Mouse (Mus musculus) limb, embryonic 15.5 days (tissue): ENCODE measurements around the gene Klk4. TPM values are rescaled to one million over a fixed set of nuclear protein-coding genes. Genes with fewer than 3 reads are reported as not detected.

Source experiments
- ATAC-seq: fragments of 200-750 bp; cut with Nextera tagmentation; 2 replicates; pipeline ENCODE4 v1.8.0; 2017; ENCODE audit warnings: low read depth, moderate TSS enrichment; ENCODE audit not compliant: insufficient number of reproducible peaks, low FRiP score, low TSS enrichment
- H3K27ac ChIP-seq: fragments of 300-500 bp; sonication (generic); 2 replicates; pipeline ENCODE4 v1.5.1; 2015; ENCODE audit warnings: moderate library complexity, mild to moderate bottlenecking, inconsistent platforms
- H3K27me3 ChIP-seq: fragments of 300-500 bp; sonication (generic); 2 replicates; pipeline ENCODE4 v1.6.1; 2015; ENCODE audit warnings: inconsistent platforms
- H3K36me3 ChIP-seq: fragments of 300-500 bp; sonication (generic); 2 replicates; pipeline ENCODE4 v1.6.1; 2015; ENCODE audit warnings: inconsistent platforms
- H3K4me1 ChIP-seq: fragments of 300-500 bp; sonication (generic); 2 replicates; pipeline ENCODE4 v1.6.1; 2015; ENCODE audit warnings: inconsistent platforms
- H3K4me2 ChIP-seq: fragments of 300-500 bp; sonication (generic); 2 replicates; pipeline ENCODE4 v1.6.1; 2015; ENCODE audit warnings: mild to moderate bottlenecking, inconsistent platforms
- H3K4me3 ChIP-seq: fragments of 300-500 bp; sonication (generic); 2 replicates; pipeline ENCODE4 v1.5.1; 2015; ENCODE audit warnings: mild to moderate bottlenecking, inconsistent platforms
- H3K9ac ChIP-seq: fragments of 300-500 bp; sonication (generic); 2 replicates; pipeline ENCODE4 v1.6.1; 2015; ENCODE audit warnings: inconsistent platforms
- H3K9me3 ChIP-seq: fragments of 300-500 bp; sonication (generic); 2 replicates; pipeline ENCODE4 v1.6.1; 2016; ENCODE audit warnings: inconsistent platforms
- WGBS: fragments of 180-500 bp; shearing (Covaris S2); methylation state at CpG from one replicate; pipeline ENCODE4 v1.1.7; 2015; 5-methylcytosine and 5-hydroxymethylcytosine counted together
- polyA plus RNA-seq: library from polyadenylated mRNA; unstranded; fragments of >200 nt; fragmentation: Nextera tagmentation; extraction: Ambion mirVana; gene quantifications from 2 replicates; pipeline ENCODE4 v1.2.1, GENCODE M21; 2015

The Klk4 gene
- 0.14 TPM in 1 of 2 replicates, not detected in the other for polyA plus RNA-seq

- Histone ChIP-seq H3K4me1 (peaks cover 8% of the 10 kb centered on the region; the same call in 1 of the 2 replicates), H3K9ac (no peak within 1 kb of the TSS), H3K27me3 (0 out of 2 replicates have a peak, but pooled peaks cover 6% of the 10 kb centered on the region), H3K4me3 (no peak within 1 kb of the TSS), H3K9me3 (no peaks in the 10 kb centered on the region), H3K27ac (no peak within 1 kb of the TSS), H3K4me2 (no peak within 1 kb of the TSS), H3K36me3 (no peaks in the 10 kb centered on the region)
- 13% methylated on average over 3 of the region's 3 CpGs for WGBS
- ATAC-seq, result no peak
These were observed at the start of gene Klk4 for GRCm38 (mm10) chr7:43880912-43881311. TSS of gene Klk4 (plus strand) at chr7:43881160.

GRCm38 (mm10) chr7:43841701-43842100 lies 39.3 kb upstream of the Klk4 start, which contains the start of gene Klk5:
TSS of gene Klk5 (plus strand) at chr7:43841971.
- H3K27me3 ChIP-seq, result no peaks in the 10 kb centered on the region
- no peak within 1 kb of the TSS for H3K4me2 ChIP-seq
- 32% methylated on average over 3 of the region's 3 CpGs for WGBS
- H3K27ac ChIP-seq, result no peak within 1 kb of the TSS
- H3K9ac ChIP-seq, result no peak within 1 kb of the TSS
- H3K9me3 ChIP-seq, result no peaks in the 10 kb centered on the region
- no peaks in the 10 kb centered on the region for H3K36me3 ChIP-seq
- H3K4me3 ChIP-seq, result no peak within 1 kb of the TSS
- ATAC-seq, result no peak
- H3K4me1 ChIP-seq, result no peaks in the 10 kb centered on the region

DNA sequence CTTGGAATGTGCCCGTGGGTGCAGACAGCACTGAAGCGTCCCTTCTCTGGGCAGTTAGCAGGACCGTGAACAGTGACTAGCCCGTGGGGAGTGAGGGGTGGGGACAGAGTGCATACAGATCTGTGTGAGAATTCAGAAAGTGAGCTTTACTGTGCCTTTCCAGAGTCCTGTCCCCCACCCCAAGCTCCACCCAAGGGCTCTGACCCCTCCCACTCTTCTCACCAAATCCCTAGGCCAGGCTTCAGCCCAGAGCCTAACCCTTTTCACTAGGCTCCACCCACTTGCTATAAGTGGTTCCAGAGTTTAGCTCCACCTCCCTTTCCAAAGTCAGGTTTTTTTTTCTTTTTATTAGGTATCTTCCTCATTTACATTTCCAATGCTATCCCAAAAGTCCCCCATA lies 37.2 kb upstream of the Klk4 start:
- WGBS, result 89% methylated on average over 4 of the region's 4 CpGs
- H3K4me2 ChIP-seq, result no peak overlapping the region
- H3K4me1 ChIP-seq, result no peaks in the 10 kb centered on the region
- H3K4me3 ChIP-seq, result no peak overlapping the region
- ATAC-seq, result no peak
- no peaks in the 10 kb centered on the region for H3K9me3 ChIP-seq
- no peaks in the 10 kb centered on the region for H3K27me3 ChIP-seq
- no peak overlapping the region for H3K27ac ChIP-seq
- H3K9ac ChIP-seq, result no peak overlapping the region
- no peaks in the 10 kb centered on the region for H3K36me3 ChIP-seq

- H3K9ac ChIP-seq, result no peak overlapping the region
- no peak overlapping the region for H3K27ac ChIP-seq
- no peaks in the 10 kb centered on the region for H3K4me1 ChIP-seq
- no peaks in the 10 kb centered on the region for H3K36me3 ChIP-seq
- H3K27me3 ChIP-seq, result no peaks in the 10 kb centered on the region
- H3K9me3 ChIP-seq, result no peaks in the 10 kb centered on the region
- no peak overlapping the region for H3K4me2 ChIP-seq
- WGBS, result 85% methylated on average over 6 of the region's 6 CpGs
- ATAC-seq, result no peak
- no peak overlapping the region for H3K4me3 ChIP-seq
These were observed 29.3 kb upstream of the Klk4 start for GRCm38 (mm10) chr7:43851616-43852015.

DNA sequence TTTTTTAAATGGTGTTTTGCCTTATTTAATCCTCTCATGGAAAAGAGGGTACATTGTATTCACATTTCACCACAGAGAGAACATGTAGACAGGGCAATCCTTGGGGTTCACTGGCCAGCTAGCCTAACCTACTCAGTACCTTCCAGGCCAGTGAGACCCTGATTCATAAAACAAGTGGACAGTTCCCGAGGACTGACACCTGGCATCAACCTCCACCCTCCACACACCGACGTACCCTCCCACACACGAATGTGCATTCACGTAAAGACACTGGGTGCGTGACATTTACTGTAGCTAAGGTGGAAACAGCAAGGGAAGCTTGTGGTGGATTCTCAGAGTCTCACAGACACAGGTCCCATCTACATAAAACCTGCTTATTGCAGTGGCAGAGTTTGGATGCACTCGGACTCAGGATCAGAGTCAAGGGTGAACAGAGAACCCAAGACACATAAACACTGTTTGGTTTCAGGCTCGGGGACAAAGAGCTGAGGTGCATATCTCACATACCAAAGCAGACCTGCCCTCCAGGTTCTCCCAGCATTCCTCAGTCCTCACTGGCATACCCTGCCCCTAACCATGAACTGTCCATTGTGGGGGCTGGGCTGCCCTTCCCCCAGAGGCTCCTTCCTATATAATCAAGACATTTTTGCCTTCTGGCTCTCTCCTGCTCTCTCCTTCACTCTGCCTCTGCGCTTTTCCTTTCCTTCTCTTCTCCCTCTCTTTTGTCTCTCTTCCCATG lies 26.1 kb upstream of the Klk4 start:
- H3K27ac ChIP-seq, result no peak overlapping the region
- H3K36me3 ChIP-seq, result no peaks in the 10 kb centered on the region
- no peaks in the 10 kb centered on the region for H3K27me3 ChIP-seq
- no peaks in the 10 kb centered on the region for H3K9me3 ChIP-seq
- H3K4me2 ChIP-seq, result no peak overlapping the region
- no peaks in the 10 kb centered on the region for H3K4me1 ChIP-seq
- no peak overlapping the region for H3K4me3 ChIP-seq
- no peak for ATAC-seq
- WGBS, result 72% methylated on average over 9 of the region's 9 CpGs
- no peak overlapping the region for H3K9ac ChIP-seq

DNA sequence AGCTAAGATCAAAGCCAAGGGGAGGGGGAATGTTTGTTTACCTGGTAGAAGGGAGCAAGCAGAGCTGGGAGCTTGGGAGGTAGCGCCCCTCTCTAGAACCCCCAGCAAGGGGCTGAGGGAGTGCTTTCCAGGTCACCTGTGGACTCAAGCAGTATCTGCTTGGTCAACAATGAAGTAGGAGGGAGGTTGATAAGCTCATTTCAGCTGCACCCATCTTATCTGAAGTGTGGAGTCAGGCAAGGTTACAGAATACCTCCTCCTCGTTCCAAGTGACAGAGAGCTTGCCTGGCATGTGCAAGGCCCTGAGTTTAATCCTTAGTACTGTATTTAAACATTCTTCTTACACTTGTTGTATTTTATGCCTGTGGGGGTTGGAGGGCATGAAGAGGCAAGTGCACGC lies 25.3 kb upstream of the Klk4 start:
- ATAC-seq, result no peak
- no peaks in the 10 kb centered on the region for H3K27me3 ChIP-seq
- H3K36me3 ChIP-seq, result no peaks in the 10 kb centered on the region
- H3K9ac ChIP-seq, result no peak overlapping the region
- H3K4me2 ChIP-seq, result no peak overlapping the region
- H3K4me3 ChIP-seq, result no peak overlapping the region
- no peaks in the 10 kb centered on the region for H3K9me3 ChIP-seq
- no peaks in the 10 kb centered on the region for H3K4me1 ChIP-seq
- 66% methylated on average over 3 of the region's 3 CpGs for WGBS
- H3K27ac ChIP-seq, result no peak overlapping the region

DNA sequence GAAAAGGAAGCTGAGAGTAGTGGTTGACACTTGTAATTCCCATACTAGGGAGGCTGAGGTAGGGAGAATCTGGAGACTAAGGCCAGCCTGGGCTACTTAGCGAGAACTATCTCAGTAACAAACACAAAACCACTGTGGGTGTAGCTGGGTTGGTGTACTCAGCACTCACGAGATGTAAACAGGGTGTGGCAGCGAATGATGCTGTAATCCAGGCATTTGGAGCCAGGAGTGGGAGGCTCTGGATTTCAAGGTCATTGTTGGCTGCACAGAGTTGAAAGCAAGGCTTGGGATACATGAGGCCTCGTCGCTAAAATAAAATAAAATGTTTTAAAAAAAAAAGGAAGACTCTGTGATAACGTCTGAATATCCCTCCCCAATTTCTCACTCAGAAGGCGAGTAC lies 24.7 kb upstream of the Klk4 start:
- no peak overlapping the region for H3K4me2 ChIP-seq
- no peaks in the 10 kb centered on the region for H3K27me3 ChIP-seq
- no peak overlapping the region for H3K27ac ChIP-seq
- 79% methylated on average over 7 of the region's 7 CpGs for WGBS
- H3K9ac ChIP-seq, result no peak overlapping the region
- H3K4me1 ChIP-seq, result no peaks in the 10 kb centered on the region
- no peaks in the 10 kb centered on the region for H3K9me3 ChIP-seq
- no peak for ATAC-seq
- no peaks in the 10 kb centered on the region for H3K36me3 ChIP-seq
- H3K4me3 ChIP-seq, result no peak overlapping the region

GRCm38 (mm10) chr7:43857501-43857900 lies 23.5 kb upstream of the Klk4 start:
- H3K4me3 ChIP-seq, result no peak overlapping the region
- no peaks in the 10 kb centered on the region for H3K27me3 ChIP-seq
- H3K36me3 ChIP-seq, result no peaks in the 10 kb centered on the region
- no peak overlapping the region for H3K4me2 ChIP-seq
- H3K9me3 ChIP-seq, result no peaks in the 10 kb centered on the region
- H3K27ac ChIP-seq, result no peak overlapping the region
- WGBS, result 89% methylated on average over 12 of the region's 12 CpGs
- no peak for ATAC-seq
- no peak overlapping the region for H3K9ac ChIP-seq
- no peaks in the 10 kb centered on the region for H3K4me1 ChIP-seq

- no peak overlapping the region for H3K9ac ChIP-seq
- H3K27ac ChIP-seq, result no peak overlapping the region
- WGBS, result 78% methylated on average over 8 of the region's 8 CpGs
- no peak overlapping the region for H3K4me2 ChIP-seq
- H3K9me3 ChIP-seq, result no peaks in the 10 kb centered on the region
- no peak overlapping the region for H3K4me3 ChIP-seq
- H3K36me3 ChIP-seq, result no peaks in the 10 kb centered on the region
- no peaks in the 10 kb centered on the region for H3K4me1 ChIP-seq
- H3K27me3 ChIP-seq, result no peaks in the 10 kb centered on the region
- no peak for ATAC-seq
These were observed 20.5 kb upstream of the Klk4 start for GRCm38 (mm10) chr7:43860411-43860810.

- ATAC-seq, result no peak
- Histone ChIP-seq H3K9ac (no peak overlapping the region), H3K4me2 (no peak overlapping the region), H3K4me1 (peaks cover 3% of the 10 kb centered on the region; the same call in 1 of the 2 replicates), H3K4me3 (no peak overlapping the region), H3K27me3 (0 out of 2 replicates have a peak, but pooled peaks cover 3% of the 10 kb centered on the region), H3K27ac (no peak overlapping the region), H3K36me3 (no peaks in the 10 kb centered on the region), H3K9me3 (no peaks in the 10 kb centered on the region)
- 6% methylated on average over 10 of the region's 10 CpGs for WGBS
These were observed 7.7 kb upstream of the Klk4 start for GRCm38 (mm10) chr7:43873237-43873636.

GRCm38 (mm10) chr7:43873674-43874073 lies 7.3 kb upstream of the Klk4 start:
- Histone ChIP-seq H3K27ac (no peak overlapping the region), H3K9me3 (no peaks in the 10 kb centered on the region), H3K9ac (no peak overlapping the region), H3K4me1 (peaks cover 3% of the 10 kb centered on the region; the same call in 1 of the 2 replicates), H3K4me2 (no peak overlapping the region), H3K27me3 (0 out of 2 replicates have a peak, but pooled peaks cover 3% of the 10 kb centered on the region), H3K36me3 (no peaks in the 10 kb centered on the region), H3K4me3 (no peak overlapping the region)
- WGBS, result 68% methylated on average over 3 of the region's 3 CpGs
- ATAC-seq, result no peak

GRCm38 (mm10) chr7:43874868-43875375 lies 6.0 kb upstream of the Klk4 start:
- no peaks in the 10 kb centered on the region for H3K36me3 ChIP-seq
- no peak overlapping the region for H3K4me2 ChIP-seq
- H3K9ac ChIP-seq, result no peak overlapping the region
- H3K4me1 ChIP-seq, result peaks cover 3% of the 10 kb centered on the region; the same call in 1 of the 2 replicates
- peak; percentile 45; the same call in 1 of the 2 replicates for ATAC-seq
- 0 out of 2 replicates have a peak, but pooled peaks cover 3% of the 10 kb centered on the region for H3K27me3 ChIP-seq
- WGBS, result 35% methylated on average over 6 of the region's 6 CpGs
- H3K9me3 ChIP-seq, result no peaks in the 10 kb centered on the region
- no peak overlapping the region for H3K4me3 ChIP-seq
- no peak overlapping the region for H3K27ac ChIP-seq
